Mouse (Mus musculus) neutrophil, adult 65 days (primary cell): ENCODE data around the gene Efemp1. TPM values are rescaled to one million over a fixed set of nuclear protein-coding genes. Genes with fewer than 3 reads are reported as not detected.

Source experiments
- total RNA-seq: library from RNA; stranded (reverse); gene quantifications from 2 replicates; pipeline ENCODE4 v1.2.4, GENCODE M21; 2023

The Efemp1 gene
- not detected in 2 replicates for total RNA-seq

GRCm38 (mm10) chr11:28853102-28853800 is at the start of gene Efemp1:
TSS of gene Efemp1 (plus strand) at chr11:28853204.

